ENCODE assay signal across 13 mouse cellular contexts in genomic region chr16:11568095-11568494, GRCm38 (mm10).
DNase-seq lines count a peak whose midpoint lies in the region; ATAC-seq and TF ChIP-seq lines count a peak whose summit lies in the region.
"Had no signal": no experiment of that assay in that cellular context is flagged by ENCODE, and none has a peak within 500 bp of the region (broad histone marks: within the 10 kb centered on the region; RNA-seq: fewer than 3 reads in every experiment).

No protein-coding gene starts in this region.

- no peak for TF ChIP-seq POLR2A in liver, adult 2 months (IDR thresholded peaks at IDR 0.05; ENCODE audit: extremely low read depth, insufficient read depth, low read length)

- H3K36me3 ChIP-seq in liver, adult 2 months (ENCODE audit: control insufficient read depth, insufficient read depth, low read length) = peaks cover 9% of the 10 kb centered on the region
- no peaks in the 10 kb centered on the region for H3K36me3 ChIP-seq in stomach, embryonic 15.5 days

- H3K27me3 ChIP-seq in liver, adult 2 months (ENCODE audit: control insufficient read depth, insufficient read depth, low read length) = no peaks in the 10 kb centered on the region
- no peaks in the 10 kb centered on the region for H3K27me3 ChIP-seq in stomach, embryonic 15.5 days (replicated peaks)
- H3K27me3 ChIP-seq: hindbrain, embryonic 13.5 days; megakaryocyte, embryonic 14.5 days had no signal

- H3K9ac ChIP-seq in liver, adult 2 months (ENCODE audit: low read depth, low read length) = no peak overlapping the region
- no peak overlapping the region for H3K9ac ChIP-seq in stomach, embryonic 15.5 days
- H3K9ac ChIP-seq: hindbrain, embryonic 13.5 days; lung, embryonic 14.5 days had no signal

- 78% methylated on average over 4 of the region's 4 CpGs for WGBS in liver, adult 2 months
- 57% methylated on average over 4 of the region's 4 CpGs for WGBS in stomach, embryonic 15.5 days

- peak; percentile 28 to 51 for DNase-seq in frontal cortex, adult 2 months (ENCODE audit: extremely low spot score in 1 of 2, low spot score in 1 of 2)
- DNase-seq in frontal cortex, postnatal 10 days (ENCODE audit: low spot score in 2 of 2) = no peak
- peak; percentile 3 for DNase-seq in liver, adult 2 months (ENCODE audit: extremely low read depth, low read depth, low spot score)
- no peak for DNase-seq in liver
- peak; percentile 20 to 73 for DNase-seq in left cerebral cortex, adult 9 months (ENCODE audit: low spot score in 2 of 2)
- no peak for DNase-seq in retina, embryonic 14.5 days (ENCODE audit: low spot score)
- no peak for DNase-seq in cerebellum, adult 9-11 months
- DNase-seq: adrenal gland, postnatal 36 days; lung, embryonic 14.5 days had no signal

- no peaks in the 10 kb centered on the region for H3K9me3 ChIP-seq in stomach, embryonic 15.5 days
- H3K9me3 ChIP-seq: hindbrain, embryonic 13.5 days; megakaryocyte, embryonic 14.5 days had no signal

- no peak for TF ChIP-seq CTCF in liver, adult 2 months (IDR thresholded peaks at IDR 0.05; ENCODE audit: low read depth, low read length)

- no peak overlapping the region for H3K4me2 ChIP-seq in stomach, embryonic 15.5 days
- H3K4me2 ChIP-seq: hindbrain, embryonic 13.5 days; lung, embryonic 14.5 days had no signal

- no peak overlapping the region for H3K4me3 ChIP-seq in liver, adult 2 months (ENCODE audit: insufficient read depth, low read depth, low read length)
- H3K4me3 ChIP-seq in stomach, embryonic 15.5 days (replicated peaks) = no peak overlapping the region
- H3K4me3 ChIP-seq: erythroblast, embryonic 14.5 days; hindbrain, embryonic 13.5 days; megakaryocyte, embryonic 14.5 days had no signal

- no peaks in the 10 kb centered on the region for H3K79me2 ChIP-seq in liver, adult 2 months (ENCODE audit: control insufficient read depth, insufficient read depth, low read length)

- peak; percentile 47 for ATAC-seq in stomach, embryonic 15.5 days (ENCODE audit: insufficient read depth, low FRiP score, low read depth)

- peaks cover 4% of the 10 kb centered on the region; the same call in 1 of the 2 replicates for H3K4me1 ChIP-seq in liver, adult 2 months (ENCODE audit: control insufficient read depth, insufficient read depth, low read length)
- H3K4me1 ChIP-seq in stomach, embryonic 15.5 days = no peaks in the 10 kb centered on the region

- H3K27ac ChIP-seq in liver, adult 2 months (replicated peaks; ENCODE audit: insufficient read depth, low read depth, low read length) = no peak overlapping the region
- H3K27ac ChIP-seq in stomach, embryonic 15.5 days = peak overlapping the region; percentile 54; the same call in 1 of the 2 replicates
- H3K27ac ChIP-seq: hindbrain, embryonic 13.5 days had no signal

Comparison
In these comparisons a context has a peak if more than half of its experiments do, and no peak if none do; other contexts are left out.
1. DNase-seq: peak in frontal cortex, adult 2 months (2 of 2), liver, adult 2 months (single experiment) and left cerebral cortex, adult 9 months (2 of 2); none in frontal cortex, postnatal 10 days (0 of 2), liver (single experiment), retina, embryonic 14.5 days (single experiment) and cerebellum, adult 9-11 months (single experiment).